Mouse (Mus musculus) G1E (cell line): ENCODE data around the gene Rgs10. TPM values are rescaled to one million over a fixed set of nuclear protein-coding genes. Genes with fewer than 3 reads are reported as not detected.

Source experiments
- ATAC-seq: 2 replicates; pipeline ENCODE4 v1.8.0; 2016; ENCODE audit warnings: mild to moderate bottlenecking; ENCODE audit not compliant: insufficient number of reproducible peaks, poor library complexity, low FRiP score, severe bottlenecking; ENCODE audit errors: extremely low read depth
- DNase-seq: peaks from one replicate; pipeline ENCODE4 v3.0.0; 2012; ENCODE audit warnings: low spot score
- H3K27me3 ChIP-seq: 2 replicates; pipeline ENCODE4 v1.6.1; 2012; ENCODE audit warnings: mild to moderate bottlenecking, low read length, inconsistent platforms; ENCODE audit not compliant: insufficient read depth
- H3K36me3 ChIP-seq: replicated peaks from 2 replicates; pipeline ENCODE3; 2012; ENCODE audit warnings: mild to moderate bottlenecking, inconsistent platforms
- H3K4me1 ChIP-seq: 2 replicates; pipeline ENCODE4 v1.6.1; 2012; ENCODE audit warnings: low read depth, low read length, inconsistent platforms, mixed read lengths; ENCODE audit not compliant: insufficient read depth
- H3K4me3 ChIP-seq: 2 replicates; pipeline ENCODE4 v1.5.1; 2012; ENCODE audit warnings: low read depth, mild to moderate bottlenecking, inconsistent platforms, low read length, moderate library complexity, mixed read lengths
- H3K9me3 ChIP-seq: replicated peaks from 2 replicates; pipeline ENCODE4 v1.6.1; 2012; ENCODE audit warnings: inconsistent platforms
- CTCF ChIP-seq: IDR thresholded peaks from 2 replicates; pipeline ENCODE4 v1.5.1; 2012; ENCODE audit warnings: low read depth, low read length, inconsistent platforms, mixed read lengths
- GATA1 ChIP-seq: IDR thresholded peaks from 2 replicates; pipeline ENCODE4 v1.6.1; 2012; ENCODE audit warnings: borderline replicate concordance, low read length, inconsistent platforms, mixed read lengths
- GATA2 ChIP-seq: IDR thresholded peaks from 2 replicates; pipeline ENCODE4 v1.6.1; 2012; ENCODE audit warnings: low read depth, low read length, inconsistent platforms, borderline replicate concordance
- POLR2AphosphoS5 ChIP-seq: IDR thresholded peaks from 2 replicates; pipeline ENCODE4 v1.6.1; 2012; ENCODE audit warnings: low read depth, low read length, inconsistent platforms; ENCODE audit not compliant: insufficient replicate concordance
- TAL1 ChIP-seq: conservative IDR thresholded peaks from 2 replicates; pipeline ENCODE4 v1.6.1; 2012; ENCODE audit warnings: low read depth, low read length, inconsistent platforms, mixed read lengths
- polyA plus RNA-seq: library from polyadenylated mRNA; stranded (reverse); fragments of >175 nt; gene quantifications from 2 replicates; pipeline ENCODE4 v1.2.3, GENCODE M21; 2012
- total RNA-seq, 2 experiments: library from RNA; stranded (forward) in 1 of 2; stranded (reverse) in 1 of 2; fragments of 200-1000 nt in 1 of 2; fragments of >200 nt in 1 of 2; fragmentation: Nextera tagmentation in 1 of 2; gene quantifications; 2 replicates each; pipeline ENCODE4 v1.2.3; 2014 to 2017

Gene Rgs10
- total and polyA plus RNA-seq, 3 experiments = 121 to 172 (median 133) TPM

DNA sequence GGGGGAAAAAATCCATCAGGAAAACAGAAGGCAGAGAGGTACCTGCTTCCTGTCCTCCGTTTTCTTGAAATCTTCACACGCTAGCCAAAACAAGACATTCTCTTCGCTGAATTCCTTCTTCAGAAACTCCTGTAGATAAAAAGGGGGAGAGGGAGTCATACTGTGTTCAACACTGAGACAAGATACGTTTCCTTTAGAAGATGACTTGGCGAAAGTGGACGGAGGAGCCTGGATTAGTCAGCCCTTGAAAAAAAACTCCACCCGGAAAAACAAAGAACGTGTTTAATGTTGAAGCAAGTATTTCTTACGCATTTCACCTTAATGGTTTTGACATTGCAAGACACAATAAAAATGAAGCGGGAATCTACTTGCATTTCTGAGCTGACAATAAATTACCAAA is 15.4 kb downstream of the Rgs10 start:
- Histone ChIP-seq H3K36me3 (peaks cover 86% of the 10 kb centered on the region), H3K9me3 (peaks cover 11% of the 10 kb centered on the region), H3K4me3 (no peak overlapping the region), H3K4me1 (peaks cover 87% of the 10 kb centered on the region), H3K27me3 (no peaks in the 10 kb centered on the region)
- DNase-seq (no peak), ATAC-seq (no peak)
- TF ChIP-seq POLR2AphosphoS5 (no peak), CTCF (no peak), GATA1 (no peak), GATA2 (no peak), TAL1 (no peak)

DNA sequence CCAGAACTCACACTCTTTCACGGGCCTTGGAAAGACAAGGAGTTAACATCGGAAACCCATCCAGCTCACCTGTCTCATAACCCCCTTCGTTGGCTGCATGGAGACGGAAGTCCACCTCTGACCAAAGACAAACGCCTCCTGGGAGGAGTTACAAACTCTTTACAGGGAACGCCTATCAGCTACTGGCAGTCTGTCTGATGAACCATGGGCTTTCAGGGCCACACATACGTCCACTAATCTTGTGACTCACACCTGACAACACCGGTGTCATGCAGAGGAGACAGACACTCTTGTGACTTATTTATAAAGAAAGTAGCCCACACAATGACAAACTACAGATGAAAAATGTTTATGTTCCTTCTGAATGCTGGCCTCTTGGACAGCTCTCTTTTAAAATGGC is 16.0 kb downstream of the Rgs10 start:
- Histone ChIP-seq H3K27me3 (no peaks in the 10 kb centered on the region), H3K4me3 (no peak overlapping the region; the same call in 1 of the 2 replicates), H3K36me3 (peaks cover 88% of the 10 kb centered on the region), H3K4me1 (peaks cover 90% of the 10 kb centered on the region), H3K9me3 (peaks cover 11% of the 10 kb centered on the region)
- DNase-seq (no peak), ATAC-seq (no peak)
- TF ChIP-seq GATA1 (no peak), GATA2 (no peak), TAL1 (no peak), CTCF (no peak), POLR2AphosphoS5 (no peak)

DNA sequence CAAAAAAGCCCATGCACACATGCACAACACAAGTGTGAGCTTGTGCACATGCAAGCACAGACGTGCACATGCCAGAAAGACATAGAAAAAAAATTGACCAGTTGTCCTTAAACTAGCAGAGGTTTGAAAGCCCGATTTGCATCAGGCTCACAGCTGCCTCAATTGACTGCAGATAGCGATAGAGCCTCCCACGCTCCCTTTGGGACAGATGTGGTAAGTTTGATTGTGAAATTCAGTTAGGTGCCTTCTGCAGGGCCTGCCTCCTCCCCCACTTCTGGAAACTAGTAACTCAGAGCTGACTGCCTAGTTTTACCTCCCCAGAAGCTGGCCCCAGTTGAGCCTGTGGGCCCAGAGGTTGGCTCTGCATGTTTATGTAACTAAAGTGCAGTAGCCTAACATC is 19.9 kb downstream of the Rgs10 start:
- peaks cover 11% of the 10 kb centered on the region for H3K9me3 ChIP-seq
- H3K4me3 ChIP-seq = peak overlapping the region; percentile 54; the same call in 1 of the 2 replicates
- H3K4me1 ChIP-seq = peaks cover 82% of the 10 kb centered on the region
- DNase-seq = peak; percentile 68
- TF ChIP-seq POLR2AphosphoS5 (no peak), GATA1 (no peak), TAL1 (peak; percentile 96), CTCF (no peak), GATA2 (no peak)
- peaks cover 83% of the 10 kb centered on the region for H3K36me3 ChIP-seq
- ATAC-seq = peak; percentile 92
- no peaks in the 10 kb centered on the region for H3K27me3 ChIP-seq

DNA sequence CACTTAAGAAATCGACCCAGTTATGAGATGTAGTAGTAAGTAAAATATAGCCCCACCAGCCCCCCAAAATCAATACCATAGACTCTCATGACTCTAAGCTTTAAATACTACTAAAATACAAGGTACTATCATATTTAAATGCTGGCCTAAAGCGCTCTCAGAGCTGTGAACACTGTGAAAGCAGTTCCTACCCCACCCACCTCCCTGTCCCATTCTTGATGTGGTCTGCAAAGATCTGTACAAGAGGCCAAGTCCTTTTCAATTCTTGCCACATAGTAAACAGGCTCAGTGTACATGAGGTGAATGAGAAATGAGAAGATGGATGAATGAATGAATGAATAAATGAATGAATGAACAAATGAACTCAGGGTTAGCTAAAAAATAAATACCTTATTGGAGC is 21.5 kb downstream of the Rgs10 start:
- no peak for ATAC-seq
- Histone ChIP-seq H3K36me3 (peaks cover 85% of the 10 kb centered on the region), H3K27me3 (no peaks in the 10 kb centered on the region), H3K9me3 (peaks cover 7% of the 10 kb centered on the region), H3K4me3 (no peak overlapping the region), H3K4me1 (peaks cover 83% of the 10 kb centered on the region)
- DNase-seq = no peak
- no peak for TF ChIP-seq GATA1
- TF ChIP-seq GATA2 = no peak
- no peak for TF ChIP-seq POLR2AphosphoS5
- TF ChIP-seq CTCF = no peak
- no peak for TF ChIP-seq TAL1

DNA sequence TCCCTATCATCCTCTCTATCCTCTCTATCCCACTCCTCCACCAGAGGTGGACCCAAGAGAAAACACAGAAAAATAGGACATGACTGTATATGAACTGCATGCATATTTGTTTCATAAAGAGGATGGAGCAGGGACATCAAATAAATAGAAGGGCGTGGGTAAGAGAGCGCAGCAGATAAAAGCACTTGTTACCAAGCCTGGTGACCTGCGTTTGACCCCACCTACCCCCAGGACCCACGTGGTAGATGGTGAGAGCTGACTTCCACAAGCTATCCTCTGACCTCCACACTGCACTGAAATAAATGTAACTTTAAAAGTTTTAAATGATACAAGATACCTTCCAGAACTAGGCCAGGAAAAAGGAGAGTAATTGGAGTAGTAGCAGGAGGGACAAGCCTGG is 24.8 kb downstream of the Rgs10 start:
- no peak for TF ChIP-seq GATA2
- peaks cover 89% of the 10 kb centered on the region for H3K4me1 ChIP-seq
- peaks cover 87% of the 10 kb centered on the region for H3K36me3 ChIP-seq
- H3K4me3 ChIP-seq = peak overlapping the region; percentile 40; the same call in 1 of the 2 replicates
- no peaks in the 10 kb centered on the region for H3K9me3 ChIP-seq
- H3K27me3 ChIP-seq = no peaks in the 10 kb centered on the region
- no peak for DNase-seq
- ATAC-seq = no peak

DNA sequence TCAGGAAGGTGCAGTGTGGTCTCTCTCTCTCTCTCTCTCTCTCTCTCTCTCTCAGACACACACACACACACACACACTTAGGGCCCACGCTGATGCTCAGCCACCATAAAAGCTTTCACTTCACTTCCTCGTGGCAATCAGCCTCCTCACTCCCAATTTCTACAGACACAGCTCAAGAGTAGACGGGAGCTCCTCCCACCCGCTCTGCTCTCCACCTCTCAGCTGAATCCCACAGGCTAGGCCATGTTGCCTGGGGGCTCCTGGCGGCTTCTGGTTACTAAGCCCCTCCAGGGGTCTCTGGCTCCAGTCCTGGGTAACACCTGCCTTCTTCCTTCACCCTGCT is 25.6 kb downstream of the Rgs10 start:
- Histone ChIP-seq H3K9me3 (no peaks in the 10 kb centered on the region), H3K27me3 (no peaks in the 10 kb centered on the region), H3K4me3 (peak overlapping the region; percentile 59; the same call in 1 of the 2 replicates), H3K4me1 (peaks cover 85% of the 10 kb centered on the region), H3K36me3 (peaks cover 87% of the 10 kb centered on the region)
- TF ChIP-seq TAL1 (no peak), GATA2 (no peak), CTCF (no peak), POLR2AphosphoS5 (no peak), GATA1 (no peak)
- ATAC-seq (no peak), DNase-seq (peak; percentile 44)
